Mouse (Mus musculus): ENCODE results near the gene Rnf215.
"Not testable (repeated sequence)": the region's sequence is repeated elsewhere in the genome, so short reads cannot be mapped to it uniquely, and the experiment has no call there.

DNA sequence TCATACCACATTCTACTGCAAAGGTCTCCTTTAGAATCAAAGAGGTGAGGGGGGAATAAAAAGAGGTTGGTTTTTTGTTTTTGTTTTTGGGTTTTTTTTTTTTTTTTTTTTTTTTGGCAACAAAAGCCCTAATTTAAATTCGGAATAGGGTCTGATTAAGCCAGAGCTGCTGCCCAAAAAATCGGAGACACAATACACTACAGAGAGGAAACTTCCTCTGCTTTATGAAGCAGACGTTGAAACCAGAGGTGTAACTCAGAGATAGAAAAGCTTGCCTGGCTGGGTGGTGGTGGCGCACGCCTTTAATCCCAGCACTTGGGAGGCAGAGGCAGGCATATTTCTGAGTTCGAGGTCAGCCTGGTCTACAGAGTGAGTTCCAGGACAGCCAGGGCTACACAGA is 20.5 kb upstream of the Rnf215 start:
- not testable (repeated sequence) for TF ChIP-seq CTCF (IDR thresholded peaks at IDR 0.05; ENCODE audit: control insufficient read depth, insufficient read depth, insufficient replicate concordance, low read depth, low read length); POLR2A (IDR thresholded peaks at IDR 0.05; ENCODE audit: control insufficient read depth, low read depth, low read length)
